Mouse (Mus musculus): ENCODE measurements at regions not wholly inside any gene's neighbourhood (a gene's known extent, or its start where the extent isn't known, plus 50 kb on each side); places are given as distances from the start of the nearest gene placed in this dataset.

DNA sequence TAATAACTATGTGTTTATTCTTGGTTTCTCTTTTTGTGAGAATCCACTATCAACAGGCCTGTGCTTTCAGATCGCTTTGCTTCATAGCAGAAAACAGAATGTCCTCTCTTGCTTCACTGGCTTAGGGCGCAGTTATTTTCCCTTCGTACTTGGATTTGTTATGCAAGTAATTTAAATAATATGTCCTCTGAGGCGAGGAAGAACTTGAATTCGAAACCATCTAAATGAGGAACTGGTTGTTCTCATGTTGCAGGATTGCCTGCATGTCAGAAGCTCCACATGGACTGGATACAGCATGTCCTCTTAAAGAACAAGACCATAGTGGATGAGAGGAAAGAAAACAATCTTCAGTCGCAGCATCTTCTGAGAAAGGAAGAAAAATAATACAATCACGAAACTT lies 1151.2 kb upstream of the Celf2 start:
- TF ChIP-seq GATA1 (IDR thresholded peaks at IDR 0.05; ENCODE audit: low read length) (no peak), TAL1 (IDR thresholded peaks at IDR 0.05; ENCODE audit: low read length) (no peak)
